Mouse (Mus musculus): ENCODE measurements around the gene Gpr183.

DNA sequence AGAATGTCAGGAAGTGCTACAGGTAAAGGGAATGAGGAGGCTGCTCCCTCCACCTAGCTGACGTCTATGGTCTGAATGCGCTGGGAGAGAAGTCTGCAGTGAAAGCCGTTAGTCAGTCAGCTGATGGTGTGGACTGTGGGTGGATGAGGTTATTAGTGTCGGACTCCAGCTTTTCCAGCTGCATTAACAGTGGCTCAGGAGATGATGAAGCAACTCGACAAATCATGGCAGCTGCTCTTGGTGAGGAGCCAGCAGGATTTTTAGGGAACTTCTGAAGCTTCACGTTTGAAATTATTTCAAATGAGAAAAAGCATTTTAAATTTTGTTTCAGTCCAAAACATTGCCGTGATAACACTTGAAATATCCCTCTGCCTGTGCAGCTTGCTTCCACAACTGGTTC, 45.3 kb upstream of the Gpr183 start:
- no peak for TF ChIP-seq CTCF (IDR thresholded peaks at IDR 0.05 in 2 of 3, conservative IDR thresholded peaks at IDR 0.05 in 1 of 3; ENCODE audit: control insufficient read depth in 1 of 3, insufficient read depth in 1 of 3, low read depth in 2 of 3, low read length in 3 of 3, poor library complexity in 1 of 3, severe bottlenecking in 1 of 3)
- TF ChIP-seq GATA1 (IDR thresholded peaks at IDR 0.05; ENCODE audit: low read depth, low read length): no peak
- no peak for TF ChIP-seq POLR2A (IDR thresholded peaks at IDR 0.05; ENCODE audit: control insufficient read depth in 1 of 2, insufficient read depth in 1 of 2, low read depth in 1 of 2, low read length in 2 of 2, poor library complexity in 1 of 2)
- no peak for TF ChIP-seq EP300 (IDR thresholded peaks at IDR 0.05; ENCODE audit: low read depth in 1 of 2, low read length in 2 of 2)
- TF ChIP-seq MAX (IDR thresholded peaks at IDR 0.05; ENCODE audit: low read length): no peak
- TF ChIP-seq TAL1 (IDR thresholded peaks at IDR 0.05; ENCODE audit: low read length): no peak
- no peak for TF ChIP-seq ELF1 (IDR thresholded peaks at IDR 0.05; ENCODE audit: low read depth, low read length)
- TF ChIP-seq ZC3H11A (IDR thresholded peaks at IDR 0.05; ENCODE audit: low read depth, low read length): no peak

All from MEL (cell line).